Mouse (Mus musculus) embryonic facial prominence, embryonic 14.5 days (tissue): ENCODE results near the gene Gm266. TPM values are rescaled to one million over a fixed set of nuclear protein-coding genes. Genes with fewer than 3 reads are reported as not detected.

Experiments used
- ATAC-seq: fragments of 200-750 bp; cut with Nextera tagmentation; 2 replicates; pipeline ENCODE4 v1.8.0; 2017; ENCODE audit warnings: low read depth, moderate number of reproducible peaks, moderate TSS enrichment
- DNase-seq: peaks from one replicate; pipeline ENCODE4 v3.0.0-alpha.2; 2015; ENCODE audit warnings: low spot score
- H3K27ac ChIP-seq: fragments of 300-500 bp; sonication (generic); replicated peaks from 2 replicates; pipeline ENCODE4 v1.5.1; 2014; ENCODE audit warnings: low read depth, mild to moderate bottlenecking, low read length, moderate library complexity
- H3K27me3 ChIP-seq: fragments of 300-500 bp; sonication (generic); replicated peaks from 2 replicates; pipeline ENCODE4 v1.6.1; 2014; ENCODE audit warnings: low read length; ENCODE audit not compliant: control insufficient read depth, insufficient read depth
- H3K36me3 ChIP-seq: fragments of 300-500 bp; sonication (generic); 2 replicates; pipeline ENCODE4 v1.6.1; 2014; ENCODE audit warnings: low read length, mixed read lengths; ENCODE audit not compliant: control insufficient read depth, insufficient read depth
- H3K4me1 ChIP-seq: fragments of 300-500 bp; sonication (generic); 2 replicates; pipeline ENCODE4 v1.6.1; 2014; ENCODE audit warnings: antibody characterized with exemption, low read length; ENCODE audit not compliant: control insufficient read depth, insufficient read depth
- H3K4me2 ChIP-seq: fragments of 300-500 bp; sonication (generic); 2 replicates; pipeline ENCODE4 v1.6.1; 2014; ENCODE audit warnings: low read depth, mild to moderate bottlenecking, low read length, moderate library complexity, mixed read lengths
- H3K4me3 ChIP-seq: fragments of 300-500 bp; sonication (generic); 2 replicates; pipeline ENCODE4 v1.5.1; 2014; ENCODE audit warnings: low read depth, mild to moderate bottlenecking, low read length
- H3K9ac ChIP-seq: fragments of 300-500 bp; sonication (generic); 2 replicates; pipeline ENCODE4 v1.6.1; 2014; ENCODE audit warnings: low read depth, mild to moderate bottlenecking, low read length, moderate library complexity, mixed read lengths
- H3K9me3 ChIP-seq: fragments of 300-500 bp; sonication (generic); 2 replicates; pipeline ENCODE4 v1.6.1; 2016; ENCODE audit warnings: low read length; ENCODE audit not compliant: control insufficient read depth
- WGBS: fragments of 180-500 bp; shearing (Covaris S2); extraction: QIAGEN DNeasy Blood & Tissue Kit; methylation state at CpG from one replicate; pipeline ENCODE4 v1.1.7; 2014; 5-methylcytosine and 5-hydroxymethylcytosine counted together
- polyA plus RNA-seq: library from polyadenylated mRNA; unstranded; fragments of >200 nt; fragmentation: Nextera tagmentation; extraction: Ambion mirVana; gene quantifications from 2 replicates; pipeline ENCODE4 v1.2.1, GENCODE M21; 2014

Gm266 gene
- polyA plus RNA-seq, 1 experiment from 2014 or later: 24.4 TPM

DNA sequence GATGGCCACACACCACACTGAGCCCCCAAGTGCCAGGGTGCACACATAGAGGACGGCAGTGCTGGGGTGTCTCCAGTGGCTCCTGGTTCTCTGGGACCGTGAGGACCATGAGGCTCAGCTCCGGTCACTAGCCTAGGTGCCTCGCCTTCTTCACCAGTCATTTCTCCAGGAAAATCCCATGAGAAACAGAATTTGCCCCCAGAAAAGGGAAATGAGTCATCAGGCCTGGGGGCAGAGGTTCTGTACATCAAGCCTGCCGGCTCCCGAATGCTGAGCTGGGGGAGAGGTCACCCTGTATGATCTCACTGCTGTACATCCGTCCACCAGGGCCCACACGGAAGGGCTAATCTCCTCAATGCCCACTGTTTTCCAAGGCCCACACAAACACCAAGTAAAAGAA is 29.8 kb downstream of the Gm266 start:
- WGBS: 36% methylated on average over 5 of the region's 8 CpGs

DNA sequence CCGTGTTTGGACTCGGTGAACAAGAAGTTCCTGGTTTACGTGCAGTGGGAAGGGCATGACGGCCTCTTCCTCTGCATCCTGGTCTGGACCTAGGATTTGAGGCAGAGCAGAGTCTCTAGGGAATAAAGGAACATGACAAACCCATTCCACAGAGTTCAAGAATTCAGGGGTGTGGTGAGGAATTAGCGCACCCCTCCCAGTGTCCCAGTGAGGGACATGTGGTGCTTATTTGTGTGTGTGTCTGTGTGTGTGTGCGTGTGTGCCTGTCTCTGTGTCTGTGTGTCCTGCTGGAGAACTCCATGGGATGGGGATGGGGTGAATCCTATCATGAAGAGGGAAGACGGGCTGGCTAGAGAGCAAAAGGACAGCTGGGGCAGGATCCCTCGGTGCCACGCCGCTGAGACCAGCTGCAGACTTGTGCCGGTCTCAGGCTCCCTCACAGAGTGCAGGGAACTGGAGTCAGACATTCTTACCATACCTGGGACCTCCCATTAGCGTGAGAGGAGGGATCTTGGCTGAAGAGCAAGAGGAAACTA is 30.2 kb downstream of the Gm266 start:
- Histone ChIP-seq H3K4me2 (no peak overlapping the region), H3K27ac (no peak overlapping the region), H3K4me1 (peaks cover 23% of the 10 kb centered on the region), H3K36me3 (no peaks in the 10 kb centered on the region), H3K9ac (no peak overlapping the region), H3K27me3 (peaks cover 12% of the 10 kb centered on the region), H3K9me3 (no peaks in the 10 kb centered on the region), H3K4me3 (no peak overlapping the region)
- DNase-seq (no peak), ATAC-seq (no peak)
- 59% methylated on average over 12 of the region's 12 CpGs for WGBS

More for the DNA sequence above, 29.8 kb downstream of the Gm266 start:
- H3K4me3 ChIP-seq: no peak overlapping the region
- H3K4me1 ChIP-seq: peaks cover 23% of the 10 kb centered on the region
- H3K4me2 ChIP-seq: no peak overlapping the region
- H3K27ac ChIP-seq: no peak overlapping the region
- ATAC-seq (no peak), DNase-seq (no peak)
- H3K9ac ChIP-seq: no peak overlapping the region
- H3K9me3 ChIP-seq: no peaks in the 10 kb centered on the region
- peaks cover 8% of the 10 kb centered on the region for H3K27me3 ChIP-seq
- H3K36me3 ChIP-seq: no peaks in the 10 kb centered on the region

DNA sequence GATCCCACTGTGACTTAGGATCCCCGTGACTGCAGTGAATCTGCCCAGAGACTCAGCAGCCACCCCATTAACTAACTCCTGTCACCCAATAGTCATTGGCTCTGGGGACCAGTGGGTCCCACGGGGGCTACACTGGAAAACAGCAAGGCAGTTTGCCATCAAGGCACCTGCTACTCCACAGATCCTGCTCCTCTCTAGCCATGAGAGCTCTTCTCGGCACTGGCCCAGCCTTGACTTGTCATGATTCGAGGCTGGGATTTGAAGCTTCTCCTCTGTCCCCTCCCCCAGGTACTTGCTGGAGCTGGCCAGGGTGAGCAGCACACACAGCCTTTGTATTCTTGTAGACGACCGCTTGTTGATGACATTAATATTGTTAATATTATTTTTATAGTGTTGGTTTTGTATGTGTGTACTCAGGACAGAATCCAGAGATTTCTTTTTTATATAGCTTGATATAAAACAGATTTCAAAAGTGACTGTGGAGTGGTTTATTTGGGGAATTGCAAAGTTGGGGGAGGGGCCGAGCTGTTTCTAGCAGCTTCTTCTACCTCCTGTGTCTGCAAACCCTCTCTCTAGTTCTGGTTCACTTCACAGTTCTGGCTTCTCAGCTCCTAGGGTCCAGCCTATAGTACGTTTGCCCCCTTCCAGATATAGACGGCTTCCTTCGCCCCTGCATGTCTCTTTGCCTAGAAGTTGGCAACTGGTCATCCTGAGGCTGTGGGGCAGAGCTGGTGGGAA is 30.9 kb downstream of the Gm266 start:
- peaks cover 18% of the 10 kb centered on the region for H3K27me3 ChIP-seq
- no peaks in the 10 kb centered on the region for H3K36me3 ChIP-seq
- H3K4me2 ChIP-seq: no peak overlapping the region
- WGBS: 48% methylated on average over 10 of the region's 10 CpGs
- H3K4me3 ChIP-seq: no peak overlapping the region
- H3K4me1 ChIP-seq: peaks cover 26% of the 10 kb centered on the region
- no peak for DNase-seq
- no peak overlapping the region for H3K9ac ChIP-seq
- H3K27ac ChIP-seq: no peak overlapping the region; the same call in 1 of the 2 replicates
- ATAC-seq: no peak
- H3K9me3 ChIP-seq: no peaks in the 10 kb centered on the region

DNA sequence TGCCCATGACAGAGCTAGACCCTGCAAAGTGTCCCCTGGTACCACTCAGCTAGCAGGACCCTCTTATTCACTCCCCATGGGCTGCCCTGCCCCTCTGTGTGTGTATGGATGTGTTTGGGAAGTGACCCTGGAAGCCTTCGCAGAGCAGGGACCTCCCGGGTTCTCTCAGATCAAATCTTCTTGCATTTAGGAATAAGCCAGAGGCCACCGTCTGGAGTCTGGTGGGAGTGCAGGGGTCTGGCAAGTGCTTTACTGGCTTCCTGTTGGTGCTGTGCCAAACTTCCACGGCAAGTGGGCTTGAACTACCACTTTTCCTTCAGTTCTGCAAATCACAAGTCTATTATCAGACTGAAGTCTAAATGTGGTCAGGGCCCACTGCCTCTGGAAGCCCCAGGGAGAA is 31.6 kb downstream of the Gm266 start:
- DNase-seq: no peak
- no peaks in the 10 kb centered on the region for H3K36me3 ChIP-seq
- ATAC-seq: no peak
- peaks cover 32% of the 10 kb centered on the region for H3K4me1 ChIP-seq
- H3K9me3 ChIP-seq: no peaks in the 10 kb centered on the region
- 30% methylated on average over 4 of the region's 4 CpGs for WGBS
- H3K27me3 ChIP-seq: peaks cover 25% of the 10 kb centered on the region
- no peak overlapping the region for H3K4me2 ChIP-seq
- no peak overlapping the region for H3K9ac ChIP-seq
- H3K4me3 ChIP-seq: no peak overlapping the region
- H3K27ac ChIP-seq: no peak overlapping the region

GRCm38 (mm10) chr12:111451561-111451960 is 34.1 kb downstream of the Gm266 start:
- H3K4me1 ChIP-seq: peaks cover 38% of the 10 kb centered on the region
- WGBS: 79% methylated on average over 7 of the region's 7 CpGs
- H3K27ac ChIP-seq: no peak overlapping the region
- no peaks in the 10 kb centered on the region for H3K36me3 ChIP-seq
- no peak overlapping the region for H3K4me2 ChIP-seq
- ATAC-seq: no peak
- H3K9me3 ChIP-seq: no peaks in the 10 kb centered on the region
- no peak overlapping the region for H3K9ac ChIP-seq
- DNase-seq: no peak
- H3K27me3 ChIP-seq: peaks cover 44% of the 10 kb centered on the region
- H3K4me3 ChIP-seq: no peak overlapping the region

- Histone ChIP-seq H3K9me3 (no peaks in the 10 kb centered on the region), H3K27ac (no peak overlapping the region), H3K4me3 (no peak overlapping the region), H3K27me3 (peaks cover 56% of the 10 kb centered on the region), H3K36me3 (no peaks in the 10 kb centered on the region), H3K9ac (no peak overlapping the region), H3K4me1 (peaks cover 32% of the 10 kb centered on the region), H3K4me2 (no peak overlapping the region)
- WGBS: 57% methylated on average over 6 of the region's 6 CpGs
- ATAC-seq (no peak), DNase-seq (no peak)
Measured at GRCm38 (mm10) chr12:111450359-111450758, 35.3 kb downstream of the Gm266 start.

DNA sequence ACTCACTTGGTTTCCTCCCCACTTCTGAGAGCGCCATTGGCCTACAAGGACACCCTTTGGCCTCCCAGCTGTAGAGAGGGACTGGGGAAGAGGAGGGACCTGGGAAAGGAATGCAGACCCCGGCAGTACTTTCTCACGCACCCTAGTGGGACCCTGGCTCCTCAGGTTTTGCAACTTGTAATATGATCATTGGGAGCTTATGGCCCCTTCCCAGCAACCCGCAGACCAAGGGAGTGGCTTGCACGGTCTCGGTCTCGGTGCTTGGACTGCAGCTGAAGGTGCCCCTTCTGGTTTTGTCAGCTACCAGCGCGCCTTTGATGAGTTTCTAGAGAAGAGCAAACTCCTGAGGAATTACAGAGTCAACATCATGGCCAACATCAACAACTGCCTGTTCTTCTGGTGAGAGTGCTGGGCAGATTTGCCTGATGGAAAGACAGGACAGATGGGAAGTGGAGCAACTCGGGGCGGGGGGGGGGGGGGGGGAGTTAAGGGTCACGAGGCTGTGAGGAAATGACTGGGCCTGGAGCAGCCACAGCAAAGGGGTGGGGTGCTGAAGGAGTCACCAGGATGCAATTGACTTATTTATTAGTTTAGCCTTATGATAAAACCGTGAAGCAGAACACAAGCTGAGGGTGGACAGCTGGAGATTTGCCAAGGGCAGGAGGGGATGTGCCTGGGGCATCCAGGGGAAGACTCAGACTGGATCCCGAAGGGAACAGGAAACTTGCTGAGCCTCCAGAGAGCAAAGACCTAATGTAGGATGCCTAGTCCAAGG is 36.5 kb downstream of the Gm266 start:
- peak; percentile 74 for DNase-seq
- H3K4me2 ChIP-seq: 0 out of 2 replicates have a peak overlapping the region, but pooled peaks have one; percentile 8
- H3K9me3 ChIP-seq: no peaks in the 10 kb centered on the region
- H3K4me1 ChIP-seq: peaks cover 19% of the 10 kb centered on the region
- H3K4me3 ChIP-seq: no peak overlapping the region
- peak overlapping the region; percentile 59 for H3K27ac ChIP-seq
- no peak overlapping the region for H3K9ac ChIP-seq
- ATAC-seq: peak; percentile 51
- 14% methylated on average over 12 of the region's 14 CpGs for WGBS
- no peaks in the 10 kb centered on the region for H3K36me3 ChIP-seq
- H3K27me3 ChIP-seq: peaks cover 68% of the 10 kb centered on the region

DNA sequence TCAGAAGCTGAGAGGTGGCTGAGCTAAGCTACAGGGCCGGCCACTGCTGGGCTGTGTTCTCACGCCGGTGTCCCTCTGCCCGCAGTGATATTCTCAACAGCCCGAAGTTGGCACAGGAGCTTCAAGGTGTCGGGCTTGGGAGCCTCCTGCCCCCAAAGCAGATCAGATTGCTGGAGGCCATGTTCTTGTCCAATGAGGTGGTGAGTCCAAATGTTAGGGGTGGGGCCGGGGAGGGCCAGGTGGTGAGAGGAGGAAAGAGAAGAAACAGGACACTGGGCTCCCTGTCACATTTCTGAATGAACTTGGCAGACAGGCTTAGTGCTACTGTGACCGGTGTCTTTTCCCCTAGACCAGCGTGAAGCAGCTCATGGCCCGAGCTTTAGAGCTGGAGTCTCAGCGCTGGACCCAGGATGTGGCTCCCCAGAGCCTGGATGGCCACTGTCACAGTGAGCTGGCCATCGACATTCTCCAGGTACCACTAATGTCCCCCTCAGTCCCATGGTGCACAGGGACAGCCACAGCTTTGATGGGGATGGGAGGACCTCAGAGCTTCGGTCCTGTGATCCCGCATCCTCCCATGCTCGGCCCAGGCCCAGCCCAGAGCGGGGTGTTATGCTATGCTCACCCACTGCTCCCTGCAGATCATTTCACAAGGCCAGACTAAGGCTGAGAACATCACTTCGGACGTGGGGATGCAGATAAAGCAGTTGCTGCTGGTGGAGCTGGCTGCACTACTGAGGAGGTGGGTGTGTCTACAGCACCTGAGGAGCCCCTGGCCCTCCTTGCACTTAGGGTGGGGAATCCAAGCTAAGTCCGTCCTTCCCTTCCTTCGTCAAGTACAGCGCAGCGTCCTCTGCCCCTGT is 37.5 kb downstream of the Gm266 start:
- no peaks in the 10 kb centered on the region for H3K9me3 ChIP-seq
- ATAC-seq: peak; percentile 56; the same call in 1 of the 2 replicates
- H3K4me3 ChIP-seq: no peak overlapping the region
- no peaks in the 10 kb centered on the region for H3K36me3 ChIP-seq
- no peak overlapping the region for H3K4me2 ChIP-seq
- peaks cover 15% of the 10 kb centered on the region for H3K4me1 ChIP-seq
- peaks cover 78% of the 10 kb centered on the region for H3K27me3 ChIP-seq
- WGBS: 17% methylated on average over 21 of the region's 22 CpGs
- H3K27ac ChIP-seq: peak overlapping the region; percentile 59
- H3K9ac ChIP-seq: no peak overlapping the region
- no peak for DNase-seq
